Mouse (Mus musculus) thymus, postnatal 10 days (tissue): ENCODE data around the gene Zfp839.

ENCODE experiments used
- DNase-seq, 2 experiments: peaks; one replicate each; pipeline ENCODE4 v3.0.0; 2021; ENCODE audit warnings: low spot score in 2 of 2

The Zfp839 gene

DNA sequence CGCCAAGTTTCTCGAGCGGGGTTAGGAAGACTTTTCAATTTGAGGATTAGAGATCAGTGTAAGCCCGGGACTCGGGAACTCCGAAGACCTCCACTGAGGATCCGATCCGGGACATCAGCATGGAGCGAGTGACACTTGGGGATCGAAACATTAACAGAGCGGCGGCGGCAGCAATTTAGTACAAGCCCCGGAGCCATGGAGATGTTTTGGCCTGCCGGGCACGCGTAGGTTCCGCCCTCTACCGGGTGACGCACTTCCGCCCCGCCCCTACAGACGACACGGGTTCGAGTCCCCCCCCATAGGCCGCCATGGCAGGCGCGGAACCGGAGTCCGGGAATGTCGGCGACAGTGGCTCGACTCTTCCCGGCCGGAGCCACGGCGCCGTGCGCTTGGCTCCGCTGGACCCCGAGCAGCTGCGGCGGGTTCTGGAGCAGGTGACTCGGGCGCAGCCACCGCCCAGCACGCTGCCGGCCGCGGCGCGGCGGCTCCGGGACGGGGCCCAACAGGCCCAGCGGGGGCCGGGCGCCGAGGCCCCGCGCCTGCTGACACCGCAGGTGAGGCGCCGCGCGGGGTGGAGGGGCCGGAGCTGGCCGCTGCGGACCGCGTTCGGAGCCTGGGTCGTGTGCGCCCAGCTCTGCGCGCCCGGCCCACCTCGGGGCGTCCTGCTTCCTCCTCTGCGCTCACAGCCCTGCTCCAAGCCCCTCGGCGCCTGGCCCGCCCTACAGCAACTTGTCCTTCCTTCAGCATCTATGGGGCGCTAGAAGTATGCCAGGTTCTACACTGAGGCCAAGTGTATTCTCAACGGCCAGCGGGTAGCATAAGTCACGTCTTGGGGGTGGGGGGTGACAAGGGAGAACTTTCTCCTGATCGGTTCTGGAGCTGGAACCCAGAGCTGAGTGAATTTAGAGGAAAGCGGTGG lies at the start of gene Zfp839:
Gene Zfp839 (plus strand): TSS at position 244 of the 919 bp plus-strand sequence.
- peak; percentile 63 to 73 for DNase-seq

- DNase-seq = no peak
These were observed 48.1 kb upstream of the Zfp839 start for GRCm38 (mm10) chr12:110801876-110802464.

DNA sequence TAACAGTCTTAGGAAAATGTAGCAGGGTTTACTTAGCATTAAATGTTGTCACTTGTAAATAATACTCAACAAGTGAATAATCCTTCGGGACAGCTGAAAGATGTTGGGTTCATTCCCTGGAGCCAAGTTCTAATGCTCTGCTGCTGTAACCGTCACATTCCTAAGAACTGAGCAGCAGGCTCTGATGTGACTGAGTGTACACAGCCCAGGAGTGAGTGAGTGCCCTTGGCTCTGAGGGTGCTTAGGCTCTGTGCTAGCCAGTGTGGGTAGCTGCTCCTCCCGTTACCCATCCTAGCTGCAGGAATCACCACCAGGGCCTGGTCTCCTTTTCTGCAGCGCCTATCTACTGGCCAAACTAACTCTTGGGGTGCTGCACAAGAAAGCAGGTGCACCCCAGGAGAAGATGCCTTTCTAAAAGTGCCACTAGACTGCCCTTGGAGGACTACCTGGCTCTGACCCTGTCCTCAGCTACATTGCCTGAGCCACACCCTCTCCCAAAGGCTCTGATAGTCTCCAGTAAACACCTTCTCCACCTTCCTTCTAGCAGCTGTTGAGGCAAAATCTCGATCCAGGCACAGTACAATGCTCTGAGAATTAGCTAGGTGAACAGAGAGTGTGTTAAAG lies 47.3 kb upstream of the Zfp839 start:
- DNase-seq = no peak

DNA sequence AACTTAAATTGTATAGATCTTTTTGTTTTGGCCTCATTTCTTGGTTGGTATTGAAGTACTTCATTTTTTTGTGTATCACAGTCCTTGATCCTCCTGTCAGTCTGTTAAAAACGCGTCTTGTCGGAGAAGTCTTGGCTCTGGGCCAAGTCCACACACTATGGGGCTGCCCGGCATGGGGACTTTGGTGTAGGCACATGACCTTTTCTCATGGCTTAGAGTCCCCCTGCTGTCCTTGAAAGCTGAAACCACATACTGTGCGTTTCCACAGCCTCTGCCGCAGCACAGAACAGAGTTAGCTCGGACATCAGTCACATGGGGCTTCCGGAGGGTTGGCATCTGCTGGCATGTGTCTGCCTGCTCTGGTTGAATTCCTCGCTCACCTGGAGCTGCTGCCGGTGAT lies 45.8 kb upstream of the Zfp839 start:
- DNase-seq = no peak

DNA sequence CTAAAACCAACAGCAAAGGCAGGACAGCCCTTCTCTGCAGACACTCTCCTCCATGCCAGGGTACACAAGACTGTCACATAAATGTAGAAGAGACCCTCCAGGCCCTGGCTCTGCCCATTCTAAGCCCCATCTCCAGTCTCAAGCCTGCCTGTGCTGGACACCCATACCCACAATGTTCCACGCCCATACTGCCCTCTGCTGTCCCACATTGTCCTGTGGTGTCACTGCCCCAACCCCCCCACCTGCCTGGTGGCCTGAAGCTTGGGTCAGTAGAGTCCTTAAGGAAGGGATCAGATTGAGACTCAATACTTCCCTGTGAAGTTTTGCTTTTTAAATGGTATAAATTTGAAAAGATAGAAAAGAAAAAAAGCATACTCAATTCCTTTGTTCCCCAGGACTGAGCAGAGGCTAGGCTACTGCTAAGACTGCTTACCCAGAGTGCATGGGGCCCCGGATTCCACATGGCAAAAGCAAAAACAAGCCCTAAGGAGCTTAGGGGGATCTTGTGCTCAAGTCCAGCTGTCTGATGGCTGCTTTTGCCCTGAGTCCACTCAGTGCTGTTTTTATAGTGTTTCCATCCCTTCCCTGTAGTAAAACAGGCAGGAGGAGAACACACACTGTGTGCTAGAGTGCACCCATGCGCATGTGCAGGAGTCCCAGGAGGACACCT lies 43.6 kb upstream of the Zfp839 start:
- no peak for DNase-seq

- DNase-seq = no peak
These were observed 41.6 kb upstream of the Zfp839 start for GRCm38 (mm10) chr12:110808430-110808829.

DNA sequence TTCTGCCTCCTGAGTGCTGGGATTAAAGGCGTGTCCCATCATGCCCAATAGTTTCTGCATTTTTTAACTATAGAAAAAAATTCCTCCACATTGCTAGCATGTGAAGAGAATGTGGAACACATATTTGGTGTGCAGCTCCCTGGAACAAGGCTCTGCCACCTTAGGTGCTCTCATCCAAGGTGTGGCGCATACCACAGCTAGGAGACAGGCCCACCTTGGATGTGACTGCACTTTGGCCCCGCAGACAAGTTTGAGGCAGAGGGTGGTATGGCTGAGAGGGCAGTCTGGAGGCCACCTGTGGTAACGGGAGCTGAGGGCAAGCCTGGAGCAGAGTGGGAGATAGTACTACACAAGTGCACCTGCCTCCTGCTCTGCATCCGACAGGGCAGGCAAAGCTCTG lies 41.2 kb upstream of the Zfp839 start:
- DNase-seq = no peak

- no peak for DNase-seq
These were observed 36.9 kb upstream of the Zfp839 start for GRCm38 (mm10) chr12:110813132-110813531.

- DNase-seq = no peak
These were observed 36.4 kb upstream of the Zfp839 start for GRCm38 (mm10) chr12:110813624-110814023.

GRCm38 (mm10) chr12:110814924-110815323 lies 35.1 kb upstream of the Zfp839 start:
- no peak for DNase-seq

- DNase-seq = no peak
These were observed 33.2 kb upstream of the Zfp839 start for GRCm38 (mm10) chr12:110816833-110817232.

DNA sequence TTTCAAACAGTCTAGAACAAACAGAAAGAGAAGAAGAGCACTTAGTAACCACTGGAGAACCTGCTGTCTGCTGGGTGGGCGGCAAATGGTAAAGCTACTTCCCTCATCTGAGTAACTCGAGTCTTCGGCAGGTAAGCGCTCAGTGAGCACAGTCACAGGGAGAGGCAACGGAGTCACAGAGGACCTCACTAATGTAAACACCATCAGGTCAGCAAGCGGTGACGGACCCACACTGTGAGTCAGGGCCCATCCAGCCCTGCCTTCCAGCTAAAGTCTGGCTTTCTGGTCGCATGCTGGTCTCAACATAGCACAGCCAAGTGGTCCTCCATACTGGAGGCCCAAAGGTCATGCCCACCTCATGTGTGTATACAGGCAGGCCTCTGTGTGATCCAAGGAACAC lies 30.7 kb upstream of the Zfp839 start:
- DNase-seq = no peak

GRCm38 (mm10) chr12:110821787-110822186 lies 28.3 kb upstream of the Zfp839 start:
- DNase-seq = no peak

DNA sequence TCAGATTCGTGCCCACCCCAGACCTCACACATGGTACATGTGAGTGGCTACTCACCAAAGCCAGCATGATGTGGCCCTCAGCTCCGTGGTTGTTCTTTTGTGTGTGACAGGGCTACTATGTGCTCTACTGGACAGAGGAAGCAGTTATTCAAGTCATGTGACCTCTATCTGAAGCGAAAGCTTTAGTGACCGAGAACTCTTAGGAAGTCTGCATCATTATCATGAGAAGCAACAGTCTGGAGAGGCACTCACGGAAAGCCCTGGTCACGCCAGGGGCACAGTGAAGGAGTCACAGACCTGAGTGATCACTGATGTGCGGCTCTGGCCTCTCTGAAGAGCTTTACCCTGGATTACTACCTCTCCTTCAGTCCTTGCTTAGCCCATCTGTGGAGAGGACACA lies 27.7 kb upstream of the Zfp839 start:
- no peak for DNase-seq

DNA sequence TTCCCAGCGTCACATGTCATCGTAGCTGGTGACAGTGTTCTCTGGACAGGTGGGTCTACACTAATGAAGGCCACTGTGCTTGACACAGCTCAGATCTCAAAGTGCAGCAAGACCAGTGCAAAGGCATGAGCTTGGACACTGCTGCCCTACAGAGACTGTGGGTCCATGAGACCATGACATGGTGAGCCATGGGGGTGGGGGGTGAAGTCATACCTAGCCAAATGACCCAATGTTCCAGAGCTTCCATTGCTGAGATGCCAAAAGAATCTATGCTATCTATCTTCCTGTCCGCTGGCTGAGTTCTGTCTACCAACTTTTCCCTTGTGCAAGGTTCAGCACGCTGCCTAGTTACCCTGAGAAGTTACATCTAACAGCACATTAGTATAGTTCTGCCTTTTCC lies 21.1 kb upstream of the Zfp839 start:
- no peak for DNase-seq

DNA sequence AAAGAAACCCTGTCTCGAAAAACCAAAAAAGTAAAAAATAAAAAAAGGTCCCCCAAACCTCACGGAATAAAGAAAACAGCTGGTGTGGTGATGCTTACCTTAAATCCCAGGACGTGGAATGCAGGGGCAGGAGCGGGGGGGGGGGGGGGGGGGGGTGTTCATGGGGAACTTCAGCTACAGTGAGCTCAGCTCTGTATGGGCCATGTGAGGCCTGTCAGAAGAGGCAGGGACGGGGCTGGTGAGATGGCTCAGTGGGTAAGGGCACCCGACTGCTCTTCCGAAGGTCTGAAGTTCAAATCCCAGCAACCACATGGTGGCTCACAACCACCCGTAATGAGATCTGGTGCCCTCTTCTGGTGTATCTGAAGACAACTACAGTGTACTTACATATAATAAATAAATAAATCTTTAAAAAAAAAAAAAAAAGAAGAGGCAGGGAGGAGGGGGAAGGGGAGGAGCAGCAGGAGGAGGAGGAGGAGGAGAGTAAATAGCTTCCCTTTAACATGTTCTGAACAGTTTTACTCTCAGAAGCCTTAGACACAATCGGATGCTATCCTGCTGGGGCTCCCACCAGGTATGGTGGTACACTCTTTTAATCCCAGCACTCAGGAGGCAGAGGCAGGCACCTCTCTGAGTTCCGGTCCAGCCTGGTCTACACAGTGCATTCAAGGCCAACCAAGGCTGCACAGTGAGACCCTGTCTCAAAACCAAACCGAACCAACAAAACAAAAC lies 19.6 kb upstream of the Zfp839 start:
- no peak for DNase-seq

- DNase-seq = no peak
These were observed 14.9 kb upstream of the Zfp839 start for GRCm38 (mm10) chr12:110835182-110835581.

- no peak for DNase-seq
These were observed 13.3 kb upstream of the Zfp839 start for GRCm38 (mm10) chr12:110836729-110837128.

DNA sequence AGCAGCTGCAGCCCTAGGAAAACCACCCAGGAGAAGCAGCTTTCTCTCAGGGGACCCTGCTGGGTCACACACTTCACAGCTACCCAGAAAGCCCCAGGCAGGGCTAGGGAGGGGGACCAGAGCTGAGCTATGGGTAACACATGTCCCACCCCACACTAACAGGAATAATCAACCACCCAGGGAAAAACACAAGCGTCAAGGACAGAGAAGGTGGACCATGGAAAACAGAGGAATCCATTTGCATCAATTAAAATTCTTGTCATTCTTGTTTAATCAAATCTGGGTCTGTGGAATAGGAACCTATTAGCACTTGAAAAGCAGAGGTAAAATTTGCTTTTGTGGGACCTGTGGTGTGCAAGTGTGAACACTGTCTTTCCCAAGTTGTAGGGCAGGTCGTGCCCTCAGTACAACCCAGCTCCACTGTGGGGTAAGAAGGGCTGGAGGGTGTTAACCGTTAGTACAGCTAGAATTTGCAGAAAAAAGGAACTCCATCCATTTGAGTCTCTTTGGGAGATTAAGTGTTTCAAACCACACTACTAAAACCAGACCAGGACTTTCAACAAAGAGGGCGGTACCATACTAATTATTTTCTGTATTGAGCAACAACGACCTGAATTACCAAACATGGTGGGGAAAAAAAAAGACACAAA lies 12.7 kb upstream of the Zfp839 start:
- DNase-seq = no peak

- DNase-seq = no peak
These were observed 12.2 kb upstream of the Zfp839 start for GRCm38 (mm10) chr12:110837850-110838249.
